Mouse (Mus musculus) c-Kit-negative CD71-positive TER-119-positive erythroid progenitor cells, embryonic 14.5 days (primary cell): ENCODE measurements around the gene Mmadhc.

ENCODE experiments used
- DNase-seq: peaks from one replicate; pipeline ENCODE4 v3.0.0-alpha.2; 2013; ENCODE audit warnings: low read depth, low spot score

The Mmadhc gene

DNA sequence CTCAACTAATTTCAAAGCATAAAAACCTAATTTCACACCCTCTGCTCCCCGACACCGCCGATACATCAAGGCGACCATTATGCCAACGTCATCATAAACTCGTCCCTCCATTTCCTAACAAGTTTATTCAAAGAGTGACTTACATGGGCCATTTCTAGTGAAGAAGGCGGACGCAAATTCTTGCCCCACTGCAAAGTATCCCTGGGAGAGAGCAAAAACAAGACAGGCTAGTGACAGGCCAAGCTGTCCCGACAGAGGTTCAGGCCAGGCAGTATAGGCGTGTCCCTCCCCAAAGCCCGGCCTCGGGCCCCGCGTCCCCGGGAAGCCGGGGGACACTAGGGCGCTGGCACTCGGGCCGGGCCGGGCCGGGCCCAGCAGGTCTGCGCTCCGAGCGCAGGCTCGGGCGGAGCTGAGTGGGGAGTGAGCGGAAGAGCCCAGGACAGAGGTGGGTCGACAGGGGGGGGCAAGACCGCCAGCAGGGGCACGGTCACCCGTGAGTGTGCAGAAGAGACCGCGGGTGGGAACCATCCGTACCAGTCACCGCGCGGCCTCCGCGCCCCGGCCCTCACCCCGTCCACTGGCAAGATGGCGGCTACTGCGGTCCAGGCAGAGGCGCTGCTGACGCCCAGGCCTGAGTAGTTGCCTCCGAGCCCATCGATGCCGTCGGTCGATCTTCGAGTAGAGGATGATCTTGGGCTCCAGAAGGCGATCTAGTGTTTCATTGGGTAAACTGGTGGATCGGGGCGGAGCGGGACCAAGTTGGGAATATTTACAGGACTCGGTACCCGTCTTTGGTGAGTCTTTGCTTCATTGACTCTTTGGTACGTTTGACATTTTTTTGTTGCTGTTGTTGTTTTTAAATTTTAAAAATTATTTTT lies at the start of gene Mmadhc:
Gene Mmadhc, minus strand, starts transcription at position 693 of the 878 bp plus-strand sequence.
- peak; percentile 84 for DNase-seq

DNA sequence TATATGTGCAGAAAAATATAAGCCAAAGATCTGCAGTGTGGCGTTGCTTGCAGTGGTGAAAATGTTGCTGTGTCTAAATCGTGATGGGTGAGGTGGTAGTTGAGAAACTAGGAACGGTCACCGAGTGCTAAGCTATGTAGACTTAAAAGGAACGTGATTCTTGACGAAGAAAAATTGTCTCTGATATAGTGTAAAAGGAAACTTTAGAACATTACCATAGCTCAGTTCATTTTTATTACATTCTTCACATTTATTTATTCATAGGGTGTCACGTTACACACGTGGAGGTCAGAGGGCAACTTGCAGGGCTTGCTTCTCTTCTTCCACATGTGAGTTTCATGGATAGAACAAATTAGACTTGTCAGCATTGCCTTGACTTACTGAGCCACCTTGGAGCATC lies 47.0 kb upstream of the Mmadhc start:
- DNase-seq = no peak

GRCm38 (mm10) chr2:50339061-50339460 lies 42.5 kb upstream of the Mmadhc start:
- DNase-seq = no peak

GRCm38 (mm10) chr2:50337596-50337995 lies 41.0 kb upstream of the Mmadhc start:
- DNase-seq = no peak

DNA sequence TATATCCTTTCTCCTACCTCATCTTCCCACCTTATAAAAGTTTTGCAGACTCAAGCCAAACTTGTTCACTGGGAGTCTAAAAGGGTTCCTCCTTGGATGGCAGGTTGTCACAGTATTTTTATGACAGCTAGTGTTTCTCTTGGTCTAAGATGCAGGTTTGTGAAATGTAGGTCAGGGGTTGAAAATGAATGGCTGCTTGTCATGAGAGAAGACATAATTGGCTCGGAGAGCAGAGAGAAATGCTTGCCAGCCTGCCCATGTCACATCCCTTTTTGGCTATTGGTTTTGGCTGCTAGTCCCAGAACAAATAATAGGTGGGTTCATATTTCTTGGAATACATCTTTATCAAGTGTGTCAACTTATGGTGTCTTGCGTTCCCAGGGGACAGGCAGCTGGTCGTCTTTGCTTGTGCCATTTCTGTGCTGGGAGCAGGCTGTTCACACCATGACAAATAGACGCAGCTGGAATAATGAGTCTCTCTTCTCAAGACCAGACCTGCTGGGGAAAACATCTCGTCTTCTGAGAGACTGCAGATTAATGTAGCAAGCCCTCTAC lies 35.2 kb upstream of the Mmadhc start:
- DNase-seq = no peak

DNA sequence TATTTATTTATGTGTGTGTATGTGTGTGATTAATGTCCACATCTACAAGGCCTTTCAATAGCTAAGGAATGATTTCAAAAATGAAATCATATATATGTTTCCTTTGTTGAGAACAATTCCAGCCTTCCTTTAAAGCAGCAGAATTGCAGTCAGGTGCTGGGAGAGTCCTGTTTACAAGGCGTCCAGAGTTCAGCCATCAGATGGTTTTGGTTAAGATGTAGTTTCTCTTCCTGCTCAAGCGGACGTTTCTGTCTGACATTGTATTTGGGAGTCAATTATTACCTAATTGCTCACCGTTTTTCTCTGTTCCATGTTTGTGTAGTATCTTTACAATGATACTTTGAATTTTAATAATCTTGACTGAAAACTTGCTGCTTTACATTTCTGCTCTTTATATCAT lies 31.6 kb upstream of the Mmadhc start:
- DNase-seq = no peak

GRCm38 (mm10) chr2:50324799-50325198 lies 28.2 kb upstream of the Mmadhc start:
- no peak for DNase-seq

DNA sequence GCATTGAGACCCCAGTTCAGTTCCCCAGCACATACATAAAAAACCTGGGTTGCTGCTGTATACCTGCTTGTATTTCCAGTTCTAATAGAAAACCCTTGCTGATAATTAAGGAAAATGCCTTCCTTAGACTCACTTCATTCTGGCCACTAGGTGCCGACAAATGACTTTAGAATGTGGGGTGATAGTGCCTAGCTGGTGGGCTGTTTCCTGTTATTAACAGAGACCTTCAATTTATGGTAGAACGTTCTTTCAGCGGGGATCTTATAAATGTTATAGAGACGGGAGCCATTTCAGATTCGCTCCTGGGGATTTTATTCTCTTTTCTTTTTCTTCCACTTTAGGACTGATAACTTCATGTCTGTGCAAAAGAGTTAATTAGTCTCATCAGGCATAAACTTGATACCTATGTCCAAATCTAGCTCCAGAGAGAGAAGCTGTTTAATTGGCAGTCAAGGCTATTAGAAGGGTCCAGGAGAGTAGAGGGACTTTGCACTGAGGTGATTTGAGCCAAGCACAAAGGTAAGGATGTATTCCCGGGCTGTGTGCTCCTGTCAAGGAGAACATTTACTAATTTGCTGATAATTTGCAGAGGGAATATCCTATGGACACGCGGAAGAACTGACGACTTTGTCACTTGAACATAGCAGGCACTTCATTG lies 10.2 kb upstream of the Mmadhc start:
- DNase-seq = no peak

DNA sequence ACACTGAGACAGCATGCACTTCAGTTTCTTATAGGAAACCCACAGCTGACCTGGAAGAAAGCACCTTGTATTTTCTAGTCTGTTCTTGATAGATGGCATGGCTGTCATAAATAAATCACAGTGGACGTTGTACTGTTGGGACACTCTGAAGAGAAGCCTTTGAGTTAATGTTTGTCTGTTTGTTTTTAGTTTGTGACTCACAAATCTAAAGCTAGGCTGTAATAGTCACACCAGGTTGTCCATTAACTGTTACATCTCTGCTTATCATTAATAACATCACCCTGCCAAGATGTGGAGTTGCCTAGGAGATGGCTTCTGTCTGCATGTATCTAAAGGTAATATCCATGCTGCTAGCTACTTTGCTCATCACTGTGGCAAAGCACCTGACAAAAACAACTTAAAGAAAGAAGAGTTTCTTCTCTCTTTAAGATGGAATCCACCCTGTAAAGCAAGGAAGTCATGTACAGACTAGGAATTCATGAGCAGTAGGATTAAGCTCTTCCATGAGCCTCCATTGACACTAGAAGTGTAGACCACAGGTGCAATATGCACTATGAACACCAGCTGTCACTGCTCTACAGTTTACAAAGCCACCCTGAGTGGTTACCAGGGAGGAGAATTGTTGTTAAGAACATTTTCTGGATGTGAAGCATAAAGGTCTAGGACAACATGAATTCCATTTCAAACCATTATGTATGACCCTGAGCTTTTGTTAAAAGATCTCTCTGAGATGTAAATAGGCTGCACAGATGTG lies 8.4 kb upstream of the Mmadhc start:
- DNase-seq = no peak

DNA sequence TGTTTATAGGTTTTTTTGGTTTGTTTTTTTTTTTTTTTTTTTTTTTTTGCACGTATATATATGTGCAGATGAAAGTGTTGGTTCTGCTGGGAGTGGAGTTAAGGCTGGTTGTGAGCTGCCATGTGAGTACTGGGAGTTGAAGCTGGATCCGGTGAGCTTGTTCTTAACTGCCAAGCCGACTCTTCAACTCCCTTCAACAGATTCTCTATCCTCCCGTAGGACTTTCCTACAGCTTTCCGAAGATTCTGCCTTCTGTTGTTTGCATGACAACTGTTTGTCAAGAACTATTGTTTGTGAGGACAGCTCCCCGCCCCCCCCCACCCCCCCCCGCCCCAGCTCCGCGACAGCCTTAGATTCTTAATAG lies 368 bp upstream of the Mmadhc start:
- DNase-seq = no peak

GRCm38 (mm10) chr2:50295562-50295961 lies 1.0 kb downstream of the Mmadhc start:
- no peak for DNase-seq

DNA sequence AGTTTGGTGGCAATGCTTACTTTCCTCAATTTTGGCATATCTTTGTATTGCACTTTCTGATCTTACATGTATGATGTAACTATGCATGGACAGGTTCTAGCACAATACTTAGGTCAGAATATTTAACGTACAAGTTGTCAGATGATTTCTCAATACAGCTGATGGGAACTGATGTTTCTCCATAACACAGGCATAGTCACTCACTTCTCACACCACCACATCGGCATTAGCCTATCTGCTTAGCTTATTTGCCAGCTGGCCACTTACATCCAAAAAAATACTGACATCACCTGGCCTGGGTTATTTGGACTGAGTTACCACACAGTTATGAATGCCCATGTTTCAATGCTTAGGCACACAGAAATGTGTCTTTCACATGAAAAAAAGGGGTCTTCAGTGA lies 2.5 kb downstream of the Mmadhc start:
- DNase-seq = no peak

GRCm38 (mm10) chr2:50293572-50293971 lies 3.0 kb downstream of the Mmadhc start:
- DNase-seq = no peak

GRCm38 (mm10) chr2:50291901-50292300 lies 4.7 kb downstream of the Mmadhc start:
- DNase-seq = no peak

DNA sequence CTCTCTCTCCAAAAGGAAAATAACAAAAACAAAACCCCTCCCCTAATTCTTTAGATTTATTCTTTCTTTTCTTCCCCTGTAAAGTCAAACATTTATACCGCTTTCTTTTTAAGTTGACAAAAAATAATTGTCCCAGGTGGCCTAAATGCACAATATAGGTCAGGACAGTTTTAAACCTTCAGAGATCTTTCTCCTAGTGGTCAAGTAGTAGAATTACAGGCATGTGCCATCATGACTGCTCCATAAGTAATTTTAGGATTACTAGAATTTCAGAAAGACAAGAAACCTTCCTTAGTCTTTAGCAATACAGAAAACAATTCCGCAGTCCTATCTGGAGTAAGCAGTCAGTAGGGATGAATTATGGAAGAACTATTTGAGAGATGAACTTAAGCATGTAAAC lies 5.8 kb downstream of the Mmadhc start:
- DNase-seq = no peak

DNA sequence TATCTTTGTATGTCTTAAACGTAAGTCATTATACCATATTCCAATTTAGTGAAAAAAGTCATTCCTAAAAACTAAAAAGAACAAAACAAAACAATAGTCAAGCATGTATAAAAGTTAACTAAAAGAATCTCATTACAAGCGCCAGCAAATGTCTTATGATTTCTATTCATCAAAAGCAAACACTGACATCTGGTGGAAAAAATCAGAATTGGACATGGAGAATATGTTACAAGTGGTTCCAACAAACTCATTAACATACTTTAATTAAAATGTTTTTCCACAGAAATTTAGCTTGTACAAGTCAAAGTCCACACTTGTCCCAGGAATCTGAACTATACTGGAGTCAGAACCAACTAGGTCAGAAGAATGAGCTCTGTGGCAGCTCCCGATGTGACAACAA lies 11.8 kb downstream of the Mmadhc start:
- no peak for DNase-seq

- no peak for DNase-seq
Measured at GRCm38 (mm10) chr2:50284040-50284439, 12.6 kb downstream of the Mmadhc start.

DNA sequence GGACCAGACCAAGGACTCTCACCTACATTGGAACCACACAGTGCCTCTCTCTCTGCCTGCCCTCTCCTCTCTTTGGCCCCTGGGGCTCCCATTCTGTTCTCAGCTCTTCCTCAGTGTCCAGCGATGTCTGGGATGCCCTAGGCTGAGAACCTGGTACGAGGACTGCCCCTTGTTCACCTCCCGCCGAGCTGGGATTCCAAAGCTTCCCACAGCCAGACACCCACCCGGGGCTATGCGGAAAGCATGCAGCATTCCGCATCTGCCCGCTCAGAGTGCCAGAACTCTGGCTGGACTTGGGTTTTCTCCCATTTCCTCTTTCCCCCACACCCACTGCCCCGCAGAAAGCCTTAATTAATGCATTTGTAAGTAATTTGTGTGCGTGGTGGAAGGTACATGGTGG lies 19.9 kb downstream of the Mmadhc start:
- no peak for DNase-seq

GRCm38 (mm10) chr2:50273415-50273814 lies 23.2 kb downstream of the Mmadhc start:
- DNase-seq = no peak

GRCm38 (mm10) chr2:50272165-50272564 lies 24.4 kb downstream of the Mmadhc start:
- no peak for DNase-seq

DNA sequence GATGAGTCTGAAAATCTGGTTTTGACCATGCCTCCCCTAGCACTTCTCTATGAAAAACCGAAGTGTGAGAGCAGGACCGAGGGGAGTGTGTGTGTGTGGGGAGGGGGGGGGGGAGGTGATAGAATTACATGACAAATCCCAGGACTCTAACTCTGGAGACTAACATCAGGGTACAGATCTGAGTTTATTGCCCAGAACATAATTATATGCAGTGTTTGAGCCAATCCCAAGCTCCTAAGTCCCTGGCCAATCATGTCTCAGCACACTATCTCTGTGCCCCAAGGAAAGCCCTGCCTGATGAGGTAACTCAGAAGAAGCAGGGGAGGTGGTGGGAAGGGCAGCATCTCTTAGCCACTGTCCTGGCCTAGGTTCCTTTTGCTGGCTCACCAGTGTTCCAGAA lies 28.1 kb downstream of the Mmadhc start:
- DNase-seq = no peak

DNA sequence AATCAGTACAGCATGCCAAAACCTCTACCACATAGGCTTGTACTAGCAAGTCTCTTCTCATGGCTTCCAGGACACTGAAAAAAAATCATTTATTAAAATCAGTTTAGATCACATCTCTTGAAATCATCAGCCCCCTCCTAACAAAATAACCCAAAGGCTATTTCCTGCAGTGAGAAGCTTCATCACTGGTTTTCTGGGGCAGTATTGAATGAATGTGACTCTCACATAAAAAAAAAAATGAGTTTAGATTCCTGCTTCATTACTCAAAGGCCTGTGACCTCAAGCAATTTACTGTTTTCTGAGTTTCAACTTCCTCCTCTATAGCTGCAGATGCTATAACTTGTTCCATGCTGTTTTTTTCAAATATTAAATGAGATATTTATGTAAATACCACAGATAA lies 29.6 kb downstream of the Mmadhc start:
- no peak for DNase-seq
